Mouse (Mus musculus) thymus, postnatal 0 days (tissue): ENCODE results near the gene 1700123O20Rik. TPM values are rescaled to one million over a fixed set of nuclear protein-coding genes. Genes with fewer than 3 reads are reported as not detected.

ENCODE experiments used
- DNase-seq: peaks from one replicate; pipeline ENCODE4 v3.0.0-alpha.2; 2015; ENCODE audit warnings: low spot score
- polyA plus RNA-seq: library from polyadenylated mRNA; unstranded; fragments of >200 nt; fragmentation: Nextera tagmentation; extraction: Ambion mirVana; gene quantifications from 2 replicates; pipeline ENCODE4 v1.2.1, GENCODE M21; 2015

1700123O20Rik gene
- polyA plus RNA-seq: 101 TPM in 2 replicates

- peak; percentile 87 for DNase-seq
These were observed at the start of gene 1700123O20Rik for GRCm38 (mm10) chr14:54686063-54686521. 1700123O20Rik (plus strand) TSS chr14:54686216.

GRCm38 (mm10) chr14:54636954-54637353 lies 49.1 kb upstream of the 1700123O20Rik start:
- DNase-seq: peak; percentile 55

- peak; percentile 13 for DNase-seq
These were observed 47.8 kb upstream of the 1700123O20Rik start for GRCm38 (mm10) chr14:54638210-54638609.

- no peak for DNase-seq
These were observed 45.9 kb upstream of the 1700123O20Rik start for GRCm38 (mm10) chr14:54640121-54640520.

GRCm38 (mm10) chr14:54640946-54641304 lies 45.1 kb upstream of the 1700123O20Rik start, which contains the start of gene Gm17606:
Gm17606 (plus strand) TSS chr14:54640952.
- DNase-seq: no peak

GRCm38 (mm10) chr14:54641305-54641969 lies 44.6 kb upstream of the 1700123O20Rik start, which contains the start of gene Cdh24:
Cdh24 (minus strand) TSS chr14:54641364.
- peak; percentile 91 for DNase-seq

GRCm38 (mm10) chr14:54642224-54642944 lies 43.6 kb upstream of the 1700123O20Rik start:
- DNase-seq: no peak

GRCm38 (mm10) chr14:54643011-54643410 lies 43.0 kb upstream of the 1700123O20Rik start:
- no peak for DNase-seq

GRCm38 (mm10) chr14:54644294-54644693 lies 41.7 kb upstream of the 1700123O20Rik start:
- DNase-seq: no peak

- DNase-seq: no peak
These were observed 39.6 kb upstream of the 1700123O20Rik start for GRCm38 (mm10) chr14:54646455-54646854.

- no peak for DNase-seq
These were observed 38.9 kb upstream of the 1700123O20Rik start for GRCm38 (mm10) chr14:54646898-54647636.

- DNase-seq: no peak
These were observed 38.1 kb upstream of the 1700123O20Rik start for GRCm38 (mm10) chr14:54647900-54648299.

GRCm38 (mm10) chr14:54650621-54651454 lies 35.2 kb upstream of the 1700123O20Rik start:
- peak; percentile 93 for DNase-seq

- DNase-seq: no peak
These were observed 34.5 kb upstream of the 1700123O20Rik start for GRCm38 (mm10) chr14:54651556-54651955.

- no peak for DNase-seq
These were observed 33.2 kb upstream of the 1700123O20Rik start for GRCm38 (mm10) chr14:54652787-54653186.

- peak; percentile 81 for DNase-seq
These were observed 32.5 kb upstream of the 1700123O20Rik start for GRCm38 (mm10) chr14:54653496-54653895.

- no peak for DNase-seq
These were observed 26.0 kb upstream of the 1700123O20Rik start for GRCm38 (mm10) chr14:54660009-54660408.

GRCm38 (mm10) chr14:54664477-54665222 lies 21.4 kb upstream of the 1700123O20Rik start:
- no peak for DNase-seq

GRCm38 (mm10) chr14:54669381-54669780 lies 16.6 kb upstream of the 1700123O20Rik start:
- DNase-seq: peak; percentile 55

- DNase-seq: no peak
These were observed 11.7 kb upstream of the 1700123O20Rik start for GRCm38 (mm10) chr14:54674317-54674716.
